Mouse (Mus musculus) embryonic stem cell, embryonic (primary cell): ENCODE data around the gene Yy1.

Source experiments
- CTCF ChIA-PET, 4 experiments: fragments of 300-600 bp in 2 of 4; fragments of 350-600 bp in 2 of 4; sonication (Branson Sonifier 250); formaldehyde crosslinking; loops; one replicate each; lab custom pipeline; 2022; ENCODE audit warnings: inconsistent platforms in 2 of 4; lab: Charles Lee
- POLR2A ChIA-PET, 4 experiments: fragments of 300-600 bp in 2 of 4; fragments of 350-600 bp in 2 of 4; sonication (Branson Sonifier 250); formaldehyde crosslinking; loops; one replicate each; lab custom pipeline; 2022; ENCODE audit warnings: antibody characterized with exemption in 4 of 4, inconsistent platforms in 1 of 4; lab: Charles Lee

The Yy1 gene

GRCm38 (mm10) chr12:108856186-108856585 lies 63.4 kb downstream of the Yy1 start:
- POLR2A ChIA-PET = interaction anchor here in 2 of 4 experiments (1.5 to 5.8 kb wide), 5 partner anchors 9 to 27 kb away, joined by 5 to 32 read pairs (median 6); partner anchors contain the start of genes Slc25a29 (in 1 of the 2) and Slc25a47 (in 1 of the 2)
- CTCF ChIA-PET = interaction anchor here in 2 of 4 experiments (0.5 to 1.1 kb wide), 2 partner anchors 44 to 150 kb away, joined by 3 read pairs; no protein-coding TSS in a partner anchor

GRCm38 (mm10) chr12:108857109-108857508 lies 64.3 kb downstream of the Yy1 start:
- ChIA-PET CTCF (no interaction called here), POLR2A (interaction anchor here in 1 of 4 experiments (1.4 to 5.8 kb wide), 6 partner anchors 10 to 45 kb away, joined by 3 to 32 read pairs (median 7); no protein-coding TSS in a partner anchor)

GRCm38 (mm10) chr12:108857589-108858184 lies 64.9 kb downstream of the Yy1 start:
- ChIA-PET CTCF (no interaction called here), POLR2A (interaction anchor here in 2 of 4 experiments (1.0 to 5.8 kb wide), 13 partner anchors 9 to 62 kb away, joined by 3 to 32 read pairs (median 3); partner anchors contain the start of genes Wars (in 1 of the 2) and Wdr25 (in 1 of the 2))

GRCm38 (mm10) chr12:108858486-108858885 lies 65.7 kb downstream of the Yy1 start:
- ChIA-PET POLR2A (interaction anchor here in 2 of 4 experiments (0.9 to 5.8 kb wide), 16 partner anchors 9 to 76 kb away, joined by 3 to 32 read pairs (median 3); partner anchors contain the start of genes Wars (in 1 of the 2) and Wdr25 (in 1 of the 2)), CTCF (interaction anchor here in 1 of 4 experiments (0.6 kb wide), 1 partner anchor 1591 kb away, joined by 3 read pairs; no protein-coding TSS in a partner anchor)

GRCm38 (mm10) chr12:108865007-108865494 lies 72.3 kb downstream of the Yy1 start:
- CTCF ChIA-PET = interaction anchor here in 1 of 4 experiments (1.1 kb wide), 1 partner anchor 37 kb away, joined by 3 read pairs; no protein-coding TSS in a partner anchor
- POLR2A ChIA-PET = interaction anchor here in 2 of 4 experiments (0.9 to 1.7 kb wide), 6 partner anchors 9 to 34 kb away, joined by 3 to 7 read pairs (median 3); partner anchors contain the start of genes Slc25a29 (in 1 of the 2), Slc25a47 (in 1 of the 2) and Wars (in 1 of the 2)

- ChIA-PET CTCF (no interaction called here), POLR2A (interaction anchor here in 1 of 4 experiments (1.1 kb wide), 1 partner anchor 77 kb away, joined by 4 read pairs; the partner anchor contains the start of gene Yy1)
Measured at GRCm38 (mm10) chr12:108869575-108869974, 76.8 kb downstream of the Yy1 start.
